Mouse (Mus musculus) limb, embryonic 14.5 days (tissue): ENCODE results near the gene Gm28576. TPM values are rescaled to one million over a fixed set of nuclear protein-coding genes. Genes with fewer than 3 reads are reported as not detected.
"Not testable (repeated sequence)": the region's sequence is repeated elsewhere in the genome, so short reads cannot be mapped to it uniquely, and the experiment has no call there.

Source experiments
- ATAC-seq: fragments of 200-750 bp; cut with Nextera tagmentation; 2 replicates; pipeline ENCODE4 v1.8.0; 2017; ENCODE audit warnings: low read depth, moderate number of reproducible peaks, moderate TSS enrichment; ENCODE audit not compliant: low FRiP score
- DNase-seq: peaks from one replicate; pipeline ENCODE4 v3.0.0-alpha.2; 2015; ENCODE audit warnings: low spot score
- H3K27ac ChIP-seq: fragments of 300-500 bp; sonication (generic); replicated peaks from 2 replicates; pipeline ENCODE4 v1.5.1; 2014; ENCODE audit warnings: low read depth, mild to moderate bottlenecking, low read length, moderate library complexity, mixed read lengths
- H3K27me3 ChIP-seq: fragments of 300-500 bp; sonication (generic); 2 replicates; pipeline ENCODE4 v1.6.1; 2014; ENCODE audit warnings: low read length, mixed read lengths; ENCODE audit not compliant: control insufficient read depth, insufficient read depth
- H3K36me3 ChIP-seq: fragments of 300-500 bp; sonication (generic); 2 replicates; pipeline ENCODE4 v1.6.1; 2014; ENCODE audit warnings: mild to moderate bottlenecking, low read length, moderate library complexity, mixed read lengths; ENCODE audit not compliant: control insufficient read depth, insufficient read depth
- H3K4me1 ChIP-seq: fragments of 300-500 bp; sonication (generic); 2 replicates; pipeline ENCODE4 v1.6.1; 2014; ENCODE audit warnings: antibody characterized with exemption, low read length, mixed read lengths; ENCODE audit not compliant: control insufficient read depth, insufficient read depth
- H3K4me2 ChIP-seq: fragments of 300-500 bp; sonication (generic); replicated peaks from 2 replicates; pipeline ENCODE4 v1.6.1; 2014; ENCODE audit warnings: low read depth, mild to moderate bottlenecking, low read length, moderate library complexity; ENCODE audit not compliant: severe bottlenecking
- H3K4me3 ChIP-seq: fragments of 300-500 bp; sonication (generic); replicated peaks from 2 replicates; pipeline ENCODE4 v1.5.1; 2014; ENCODE audit warnings: low read length
- H3K9ac ChIP-seq: fragments of 300-500 bp; sonication (generic); 2 replicates; pipeline ENCODE4 v1.6.1; 2014; ENCODE audit warnings: mild to moderate bottlenecking, low read depth, low read length, moderate library complexity; ENCODE audit not compliant: severe bottlenecking
- H3K9me3 ChIP-seq: fragments of 300-500 bp; sonication (generic); 2 replicates; pipeline ENCODE4 v1.6.1; 2016; ENCODE audit warnings: low read length; ENCODE audit not compliant: control insufficient read depth
- WGBS: fragments of 180-500 bp; shearing (Covaris S2); extraction: QIAGEN DNeasy Blood & Tissue Kit; methylation state at CpG from one replicate; pipeline ENCODE4 v1.1.7; 2014; 5-methylcytosine and 5-hydroxymethylcytosine counted together
- polyA plus RNA-seq, 2 experiments: library from polyadenylated mRNA; depleted of rRNA in 1 of 2; stranded (reverse) in 1 of 2; unstranded in 1 of 2; fragments of >200 nt; fragmentation: Nextera tagmentation in 1 of 2; extraction: Ambion mirVana in 1 of 2; gene quantifications; 2 replicates each; pipeline versions ENCODE4 v1.2.1 to v1.2.3; 2012 to 2014

Gene Gm28576
- not detected in 2 replicates for polyA plus RNA-seq (2012; rRNA removed)
- not detected in 2 replicates for polyA plus RNA-seq (2014; fragmentation: Nextera tagmentation; extraction: Ambion mirVana)

GRCm38 (mm10) chrY:7722641-7723040 lies at the start of gene Gm28576:
Gene Gm28576, plus strand, starts transcription at chrY:7722941.
- not testable (repeated sequence) for H3K4me3 ChIP-seq, H3K9ac ChIP-seq, H3K27ac ChIP-seq, H3K36me3 ChIP-seq, DNase-seq, ATAC-seq, H3K9me3 ChIP-seq, H3K27me3 ChIP-seq, H3K4me2 ChIP-seq, H3K4me1 ChIP-seq
- WGBS, result no CpG with 5 or more reads among the region's 8 CpGs

Other genes starting within 250 kb of the Gm28576 start
- 0.01 TPM in 1 of 2 replicates, not detected in the other for gene Gm20826, start 84.5 kb upstream of the Gm28576 start, polyA plus RNA-seq (2012; rRNA removed)
- gene Gm20826, start 84.5 kb upstream of the Gm28576 start, polyA plus RNA-seq (2014; fragmentation: Nextera tagmentation; extraction: Ambion mirVana), result not detected in 2 replicates